27 mouse cellular contexts compared by ENCODE assay signal in the genomic region with DNA sequence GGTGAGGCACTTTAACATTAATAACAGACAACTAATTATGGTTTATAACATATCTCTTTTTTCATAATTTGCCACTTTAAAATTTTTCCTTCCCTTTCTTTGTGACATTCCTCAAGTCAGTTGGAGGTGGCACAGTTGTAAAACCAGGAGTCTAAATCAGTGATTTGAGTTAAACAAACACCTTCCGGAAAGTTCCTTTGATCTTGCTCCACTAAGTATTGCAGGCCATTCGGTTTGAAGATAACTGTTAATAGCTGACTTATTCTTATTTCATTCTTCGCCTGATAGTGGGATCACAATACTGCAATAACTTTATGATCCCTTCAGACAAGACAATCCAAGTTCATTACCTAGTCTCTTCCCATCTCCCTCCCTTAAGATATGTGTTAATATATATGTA. TPM values are rescaled to one million over a fixed set of nuclear protein-coding genes. Genes with fewer than 3 reads are reported as not detected.
DNase-seq lines count a peak whose midpoint lies in the region; ATAC-seq and TF ChIP-seq lines count a peak whose summit lies in the region.
"Had no signal": no experiment of that assay in that cellular context is flagged by ENCODE, and none has a peak within 500 bp of the region (broad histone marks: within the 10 kb centered on the region; RNA-seq: fewer than 3 reads in every experiment).

No protein-coding gene starts in this region.

- no peaks in the 10 kb centered on the region for H3K27me3 ChIP-seq in lung, embryonic 14.5 days (ENCODE audit: insufficient read depth, low read length)
- H3K27me3 ChIP-seq in intestine, embryonic 15.5 days (replicated peaks) = no peaks in the 10 kb centered on the region
- no peaks in the 10 kb centered on the region for H3K27me3 ChIP-seq in stomach, embryonic 14.5 days (ENCODE audit: control insufficient read depth, insufficient read depth, low read length)
- H3K27me3 ChIP-seq: CH12.LX; embryonic facial prominence, embryonic 12.5 days; embryonic facial prominence, embryonic 15.5 days; heart, embryonic 12.5 days; heart, embryonic 15.5 days had no signal

- H3K4me2 ChIP-seq in lung, embryonic 14.5 days = no peak overlapping the region
- H3K4me2 ChIP-seq in intestine, embryonic 15.5 days (replicated peaks) = no peak overlapping the region
- H3K4me2 ChIP-seq in stomach, embryonic 14.5 days (replicated peaks; ENCODE audit: low read depth, low read length) = no peak overlapping the region
- H3K4me2 ChIP-seq: embryonic facial prominence, embryonic 12.5 days; embryonic facial prominence, embryonic 15.5 days; heart, embryonic 12.5 days; heart, embryonic 15.5 days; hindbrain, embryonic 14.5 days had no signal

- H3K9ac ChIP-seq in lung, embryonic 14.5 days = no peak overlapping the region
- no peak overlapping the region for H3K9ac ChIP-seq in intestine, embryonic 15.5 days
- no peak overlapping the region for H3K9ac ChIP-seq in stomach, embryonic 14.5 days (replicated peaks; ENCODE audit: low read depth, low read length)
- H3K9ac ChIP-seq: embryonic facial prominence, embryonic 12.5 days; embryonic facial prominence, embryonic 15.5 days; forebrain, postnatal 0 days; heart, embryonic 12.5 days; heart, embryonic 15.5 days; hindbrain, embryonic 14.5 days had no signal

- no peaks in the 10 kb centered on the region for H3K9me3 ChIP-seq in lung, embryonic 14.5 days (ENCODE audit: low read depth, low read length)
- no peaks in the 10 kb centered on the region for H3K9me3 ChIP-seq in intestine, embryonic 15.5 days
- H3K9me3 ChIP-seq in stomach, embryonic 14.5 days (ENCODE audit: control insufficient read depth, low read depth, low read length) = no peaks in the 10 kb centered on the region
- H3K9me3 ChIP-seq: embryonic facial prominence, embryonic 12.5 days; embryonic facial prominence, embryonic 15.5 days; G1E; heart, embryonic 12.5 days; heart, embryonic 15.5 days had no signal

- H3K36me3 ChIP-seq in lung, embryonic 14.5 days (ENCODE audit: insufficient read depth) = no peaks in the 10 kb centered on the region
- H3K36me3 ChIP-seq in intestine, embryonic 15.5 days = no peaks in the 10 kb centered on the region
- no peaks in the 10 kb centered on the region for H3K36me3 ChIP-seq in stomach, embryonic 14.5 days (ENCODE audit: control insufficient read depth, insufficient read depth, low read length)
- H3K36me3 ChIP-seq: embryonic facial prominence, embryonic 12.5 days; embryonic facial prominence, embryonic 15.5 days; G1E; heart, embryonic 12.5 days; heart, embryonic 15.5 days had no signal

- no peak for DNase-seq in lung, embryonic 14.5 days
- DNase-seq in lung, postnatal 36 days = no peak
- no peak for DNase-seq in cerebellum, postnatal 25 days
- no peak for DNase-seq in urinary bladder, adult 2 months (ENCODE audit: low spot score)
- DNase-seq: adrenal gland, postnatal 10 days; adrenal gland, postnatal 36 days; B cell, adult 2 months; cerebellum, adult 18-20 months; cerebellum, adult 9-10 months; forebrain, postnatal 0 days; gastrocnemius, adult 2 months; gastrocnemius, postnatal 25 days; heart, adult 18-20 months; heart, postnatal 14 days; heart, postnatal 4 days had no signal

- H3K27ac ChIP-seq in lung, embryonic 14.5 days (ENCODE audit: low read depth) = no peak overlapping the region
- no peak overlapping the region for H3K27ac ChIP-seq in intestine, embryonic 15.5 days
- H3K27ac ChIP-seq in stomach, embryonic 14.5 days (ENCODE audit: low read length) = no peak overlapping the region
- H3K27ac ChIP-seq: embryonic facial prominence, embryonic 12.5 days; embryonic facial prominence, embryonic 15.5 days; gastrocnemius, adult 2 months; heart, embryonic 15.5 days; hindbrain, embryonic 14.5 days had no signal

- H3K4me1 ChIP-seq in lung, embryonic 14.5 days (ENCODE audit: insufficient read depth) = no peaks in the 10 kb centered on the region
- no peaks in the 10 kb centered on the region; the same call in 1 of the 2 replicates for H3K4me1 ChIP-seq in intestine, embryonic 15.5 days (replicated peaks)
- no peaks in the 10 kb centered on the region; the same call in 1 of the 2 replicates for H3K4me1 ChIP-seq in stomach, embryonic 14.5 days (ENCODE audit: control insufficient read depth, insufficient read depth, low read length)
- H3K4me1 ChIP-seq: embryonic facial prominence, embryonic 12.5 days; embryonic facial prominence, embryonic 15.5 days had no signal

- no peak overlapping the region for H3K4me3 ChIP-seq in lung, embryonic 14.5 days (ENCODE audit: low read depth, low read length)
- no peak overlapping the region for H3K4me3 ChIP-seq in intestine, embryonic 15.5 days (replicated peaks)
- H3K4me3 ChIP-seq in stomach, embryonic 14.5 days (ENCODE audit: low read depth, low read length) = no peak overlapping the region
- H3K4me3 ChIP-seq: embryonic facial prominence, embryonic 12.5 days; embryonic facial prominence, embryonic 15.5 days; gastrocnemius, adult 2 months; heart, embryonic 12.5 days; heart, embryonic 15.5 days had no signal

- peak; percentile 9; the same call in 1 of the 2 replicates for ATAC-seq in lung, embryonic 14.5 days (ENCODE audit: insufficient read depth)
- peak; percentile 70 for ATAC-seq in intestine, embryonic 15.5 days
- ATAC-seq in stomach, embryonic 14.5 days (ENCODE audit: insufficient number of reproducible peaks, insufficient read depth, low FRiP score, low read depth) = peak; percentile 68; the same call in 1 of the 2 replicates
- ATAC-seq in monocyte, adult 5-6 weeks (replicated peaks; ENCODE audit: insufficient number of reproducible peaks, low FRiP score, low TSS enrichment, poor library complexity, severe bottlenecking) = no peak
- ATAC-seq: forebrain, embryonic 14.5 days; forebrain, postnatal 0 days; Patski had no signal

- TF ChIP-seq CTCF in lung, embryonic 14.5 days (IDR thresholded peaks at IDR 0.05; ENCODE audit: low read depth) = no peak

- 32% methylated on average over 3 of the region's 3 CpGs for WGBS in lung, embryonic 14.5 days
- 51% methylated on average over 3 of the region's 3 CpGs for WGBS in intestine, embryonic 15.5 days
- WGBS in stomach, embryonic 14.5 days = 52% methylated on average over 3 of the region's 3 CpGs

RNA-seq across cellular contexts. Expression of gene Slc19a2, which starts 33.7 kb away (rescaled TPM):
- 9.2 and 9.4 TPM in 2 replicates for polyA plus RNA-seq in lung, embryonic 14.5 days (2014; fragmentation: Nextera tagmentation; extraction: Ambion mirVana)
- 11.6 and 14.2 TPM in 2 replicates for polyA plus RNA-seq in intestine, embryonic 15.5 days (2015; fragmentation: Nextera tagmentation; extraction: Ambion mirVana)
- 13.8 and 14.2 TPM in 2 replicates for polyA plus RNA-seq in stomach, embryonic 14.5 days (2014; fragmentation: Nextera tagmentation; extraction: Ambion mirVana)
- polyA plus RNA-seq in urinary bladder, adult 2 months (2012; rRNA removed) = 9.3 and 9.5 TPM in 2 replicates
- total RNA-seq in monocyte, adult 5-6 weeks (2017) = 4.5 to 5.2 TPM (median 4.5 TPM) in 3 replicates
